Mouse (Mus musculus) urinary bladder, postnatal 4 days (tissue): ENCODE measurements around the gene Plpp7.

ENCODE experiments used
- DNase-seq, 2 experiments: peaks; one replicate each; pipeline ENCODE4 v3.0.0; 2021 to 2022; ENCODE audit warnings: low spot score in 2 of 2

Gene Plpp7

GRCm38 (mm10) chr2:32095351-32096121 lies at the start of gene Plpp7:
Plpp7 (plus strand) TSS chr2:32095528.
- peak in 1 of 2 experiments; percentile 55 for DNase-seq

- DNase-seq: no peak
These were observed 49.3 kb upstream of the Plpp7 start for GRCm38 (mm10) chr2:32046009-32046408.

- no peak for DNase-seq
These were observed 48.0 kb upstream of the Plpp7 start for GRCm38 (mm10) chr2:32047323-32047722.

GRCm38 (mm10) chr2:32051791-32052190 lies 43.5 kb upstream of the Plpp7 start:
- no peak for DNase-seq

- no peak for DNase-seq
These were observed 42.9 kb upstream of the Plpp7 start for GRCm38 (mm10) chr2:32052418-32052817.

- no peak for DNase-seq
These were observed 39.9 kb upstream of the Plpp7 start for GRCm38 (mm10) chr2:32055357-32055965.

- DNase-seq: no peak
These were observed 38.8 kb upstream of the Plpp7 start for GRCm38 (mm10) chr2:32056524-32056923.

- no peak for DNase-seq
These were observed 38.0 kb upstream of the Plpp7 start for GRCm38 (mm10) chr2:32057360-32057759.

- DNase-seq: no peak
These were observed 37.5 kb upstream of the Plpp7 start for GRCm38 (mm10) chr2:32057794-32058193.

GRCm38 (mm10) chr2:32058241-32058640 lies 37.1 kb upstream of the Plpp7 start:
- DNase-seq: no peak

GRCm38 (mm10) chr2:32058716-32059115 lies 36.6 kb upstream of the Plpp7 start:
- DNase-seq: no peak

- no peak for DNase-seq
These were observed 35.7 kb upstream of the Plpp7 start for GRCm38 (mm10) chr2:32059613-32060012.

- DNase-seq: no peak
These were observed 35.0 kb upstream of the Plpp7 start for GRCm38 (mm10) chr2:32060228-32060805.

GRCm38 (mm10) chr2:32061189-32061588 lies 34.1 kb upstream of the Plpp7 start:
- DNase-seq: no peak

GRCm38 (mm10) chr2:32061722-32062505 lies 33.4 kb upstream of the Plpp7 start:
- no peak for DNase-seq

- no peak for DNase-seq
These were observed 32.5 kb upstream of the Plpp7 start for GRCm38 (mm10) chr2:32062626-32063410.

GRCm38 (mm10) chr2:32063451-32064151 lies 31.7 kb upstream of the Plpp7 start:
- DNase-seq: no peak

GRCm38 (mm10) chr2:32064913-32065312 lies 30.4 kb upstream of the Plpp7 start:
- DNase-seq: no peak

GRCm38 (mm10) chr2:32065371-32065791 lies 29.9 kb upstream of the Plpp7 start:
- no peak for DNase-seq

- no peak for DNase-seq
These were observed 29.3 kb upstream of the Plpp7 start for GRCm38 (mm10) chr2:32066005-32066404.
